12 mouse cellular contexts compared by ENCODE assay signal in genomic region chr6:82824240-82824639, GRCm38 (mm10). TPM values are rescaled to one million over a fixed set of nuclear protein-coding genes. Genes with fewer than 3 reads are reported as not detected.
A peak's percentile ranks its signal among the peaks of the same experiment; 100 is the strongest.
DNase-seq lines count a peak whose midpoint lies in the region; ATAC-seq and TF ChIP-seq lines count a peak whose summit lies in the region.
"Had no signal": no experiment of that assay in that cellular context is flagged by ENCODE, and none has a peak within 500 bp of the region (broad histone marks: within the 10 kb centered on the region; RNA-seq: fewer than 3 reads in every experiment).

No protein-coding gene starts in this region.

- peak; percentile 18 to 28 for DNase-seq in heart, adult 9 months (ENCODE audit: low spot score in 2 of 2)
- DNase-seq in heart, postnatal 14 days, result no peak
- DNase-seq in MEL (ENCODE audit: low read depth, low spot score), result peak; percentile 63
- no peak for DNase-seq in cerebellum, postnatal 4 days (ENCODE audit: low spot score in 2 of 2)
- DNase-seq in ovary, postnatal 10 days (ENCODE audit: low spot score), result no peak
- no peak for DNase-seq in thymus, postnatal 0 days (ENCODE audit: low spot score)
- DNase-seq: gastrocnemius, postnatal 10 days; thymus, postnatal 14 days had no signal

- H3K4me1 ChIP-seq in MEL (ENCODE audit: control insufficient read depth in 1 of 2, insufficient read depth in 2 of 2, low read length in 2 of 2), result peaks cover 17 to 42% of the 10 kb centered on the region in 2 experiments
- H3K4me1 ChIP-seq in heart, embryonic 14.5 days (ENCODE audit: control insufficient read depth in 2 of 2, insufficient read depth in 2 of 2, low read length in 2 of 2), result peaks cover 21 to 38% of the 10 kb centered on the region in 2 experiments
- H3K4me1 ChIP-seq: limb, embryonic 12.5 days; midbrain, embryonic 13.5 days had no signal

- peak overlapping the region; percentile 10 for H3K9ac ChIP-seq in MEL (ENCODE audit: control insufficient read depth, low read depth, low read length, poor library complexity, severe bottlenecking)
- no peak overlapping the region for H3K9ac ChIP-seq in heart, embryonic 14.5 days (ENCODE audit: low read length)
- H3K9ac ChIP-seq: limb, embryonic 12.5 days; midbrain, embryonic 13.5 days had no signal

- TF ChIP-seq RAD21 in MEL (IDR thresholded peaks at IDR 0.05; ENCODE audit: low read depth, low read length), result no peak

- intact Hi-C loops in heart, postnatal 14 days (cut with DNase I), result no loop called here

- peak overlapping the region; percentile 70 for H3K27ac ChIP-seq in MEL (ENCODE audit: control insufficient read depth, low read depth, low read length)
- 0 out of 4 replicates have a peak overlapping the region, but pooled peaks have one; percentile 2 to 21 for H3K27ac ChIP-seq in heart, embryonic 14.5 days (replicated peaks in 1 of 2; ENCODE audit: control insufficient read depth in 1 of 2, insufficient read depth in 1 of 2, low read depth in 2 of 2, low read length in 2 of 2)
- peak overlapping the region; percentile 97 for H3K27ac ChIP-seq in macrophage
- H3K27ac ChIP-seq: limb, embryonic 12.5 days; midbrain, embryonic 13.5 days had no signal

- no peaks in the 10 kb centered on the region for H3K27me3 ChIP-seq in MEL (ENCODE audit: control insufficient read depth in 1 of 2, insufficient read depth in 2 of 2, low read length in 2 of 2)
- no peaks in the 10 kb centered on the region for H3K27me3 ChIP-seq in heart, embryonic 14.5 days (ENCODE audit: control insufficient read depth, insufficient read depth, low read length)
- H3K27me3 ChIP-seq: limb, embryonic 12.5 days; midbrain, embryonic 13.5 days had no signal

- H3K36me3 ChIP-seq in MEL (ENCODE audit: control insufficient read depth in 1 of 2, insufficient read depth in 2 of 2, low read length in 2 of 2) (peaks cover 0 to 32% of the 10 kb centered on the region in 2 experiments; a peak in 2 of 4 replicates), macrophage (ENCODE audit: inconsistent target) (no peaks in the 10 kb centered on the region)
- no peaks in the 10 kb centered on the region for H3K36me3 ChIP-seq in heart, embryonic 14.5 days (ENCODE audit: control insufficient read depth, insufficient read depth, low read length)
- H3K36me3 ChIP-seq: limb, embryonic 12.5 days; midbrain, embryonic 13.5 days had no signal

- WGBS in heart, embryonic 14.5 days, result 43% methylated on average over 8 of the region's 8 CpGs
- WGBS in macrophage (ENCODE audit: missing documents), result under 1% methylated on average over 8 of the region's 8 CpGs

- TF ChIP-seq CTCF in MEL (IDR thresholded peaks at IDR 0.05 in 2 of 3, conservative IDR thresholded peaks at IDR 0.05 in 1 of 3; ENCODE audit: control insufficient read depth in 1 of 3, insufficient read depth in 1 of 3, low read depth in 2 of 3, low read length in 3 of 3, poor library complexity in 1 of 3, severe bottlenecking in 1 of 3), result no peak

- H3K9me3 ChIP-seq in MEL (replicated peaks; ENCODE audit: insufficient read depth, low read length), result no peaks in the 10 kb centered on the region
- no peaks in the 10 kb centered on the region for H3K9me3 ChIP-seq in heart, embryonic 14.5 days (ENCODE audit: control insufficient read depth, low read length)
- H3K9me3 ChIP-seq: limb, embryonic 12.5 days; midbrain, embryonic 13.5 days had no signal

- TF ChIP-seq POLR2A in MEL (IDR thresholded peaks at IDR 0.05; ENCODE audit: control insufficient read depth in 1 of 2, insufficient read depth in 1 of 2, low read depth in 1 of 2, low read length in 2 of 2, poor library complexity in 1 of 2), result no peak

- TF ChIP-seq EP300 in MEL (IDR thresholded peaks at IDR 0.05; ENCODE audit: low read depth in 1 of 2, low read length in 2 of 2), result no peak

- no peak for ATAC-seq in heart, embryonic 14.5 days (ENCODE audit: insufficient number of reproducible peaks, insufficient read depth, low FRiP score, low read depth)
- ATAC-seq: midbrain, embryonic 13.5 days had no signal

- H3K79me2 ChIP-seq in MEL (ENCODE audit: control insufficient read depth, insufficient read depth, low read length, poor library complexity), result no peaks in the 10 kb centered on the region
- peaks cover 13% of the 10 kb centered on the region for H3K79me2 ChIP-seq in macrophage (ENCODE audit: inconsistent target)

- H3K4me3 ChIP-seq in MEL (ENCODE audit: control insufficient read depth in 1 of 2, insufficient read depth in 1 of 2, low read depth in 2 of 2, low read length in 2 of 2) (peak overlapping the region; percentile 20 to 54), macrophage (ENCODE audit: inconsistent target) (peak overlapping the region; percentile 51)
- no peak overlapping the region for H3K4me3 ChIP-seq in heart, embryonic 14.5 days (ENCODE audit: control insufficient read depth in 1 of 2, insufficient read depth in 1 of 2, low read depth in 1 of 2, low read length in 2 of 2)
- H3K4me3 ChIP-seq: limb, embryonic 12.5 days; midbrain, embryonic 13.5 days had no signal

- no peak overlapping the region for H3K4me2 ChIP-seq in heart, embryonic 14.5 days (ENCODE audit: low read length)
- H3K4me2 ChIP-seq: limb, embryonic 12.5 days; midbrain, embryonic 13.5 days had no signal

TF ChIP-seq in MEL, 35 proteins besides CTCF, POLR2A, EP300 and RAD21:
- TF ChIP-seq ELF1 (IDR thresholded peaks at IDR 0.05; ENCODE audit: low read depth, low read length), result 0 out of 2 replicates have a peak, but pooled peaks have one; percentile 7
- TF ChIP-seq MYB (IDR thresholded peaks at IDR 0.05; ENCODE audit: low read depth, low read length), result no peak

RNA-seq across cellular contexts. Expression of gene Hk2, which starts 50.0 kb away (rescaled TPM):
- 100 to 1,000 TPM; 206 to 212 TPM for total RNA-seq in heart, postnatal 14 days (2021)
- total RNA-seq in MEL (2012; rRNA removed), result 51.6 and 75.6 TPM in 2 replicates
- polyA plus RNA-seq in MEL (2012; ENCODE audit: insufficient read depth in 1 of 2, insufficient read length in 2 of 2, low read depth in 1 of 2, low replicate concordance in 2 of 2, missing spikeins in 1 of 2), result 10 to 100 TPM in 1 of 2 experiments, not detected in 1; 44.2 TPM
- 31.0 and 38.0 TPM in 2 replicates for polyA plus RNA-seq in heart, embryonic 14.5 days (2014; fragmentation: Nextera tagmentation; extraction: Ambion mirVana)
- total RNA-seq in macrophage (2018; cell fraction: chromatin; rRNA removed), result 100 to 1,000 TPM in 7 of 26 experiments, 10 to 100 TPM in 19; 42.2 to 378 (median 62.1) TPM
- total RNA-seq in macrophage (2018; cell fraction: cytosol; rRNA removed), result 100 to 1,000 TPM in 3 of 26 experiments, 10 to 100 TPM in 23; 39.8 to 206 (median 51.4) TPM
- 100 to 1,000 TPM in 13 of 26 experiments, 10 to 100 TPM in 13; 58.2 to 290 (median 98.4) TPM for total RNA-seq in macrophage (2018; cell fraction: nucleus; rRNA removed)
- polyA plus RNA-seq in macrophage (2018), result 23.2 to 59.3 TPM (median 33.1 TPM) in 3 replicates
- polyA plus RNA-seq in thymus, postnatal 0 days (2015; fragmentation: Nextera tagmentation; extraction: Ambion mirVana), result 3.6 and 5.2 TPM in 2 replicates

Comparison
In these comparisons a context has a peak if more than half of its experiments do, and no peak if none do; other contexts are left out.
1. DNase-seq: peak in heart, adult 9 months (2 of 2) and MEL (single experiment); none in heart, postnatal 14 days (0 of 2), cerebellum, postnatal 4 days (0 of 2), ovary, postnatal 10 days (single experiment) and thymus, postnatal 0 days (single experiment).
2. H3K27ac ChIP-seq: peak in every context shown above with its lines; median percentile 97 in macrophage; 70 in MEL; 12 in heart, embryonic 14.5 days.
3. H3K4me3 ChIP-seq: peak in MEL (2 of 2) and macrophage (single experiment); none in heart, embryonic 14.5 days (0 of 2).